Mouse (Mus musculus): ENCODE measurements around the gene Rasl11b.

- no peak for TF ChIP-seq CTCF (conservative IDR thresholded peaks at IDR 0.05; ENCODE audit: low read length)
- TF ChIP-seq POU5F1 (IDR thresholded peaks at IDR 0.05; ENCODE audit: borderline replicate concordance, low read length), result no peak
- TF ChIP-seq NANOG (IDR thresholded peaks at IDR 0.05; ENCODE audit: borderline replicate concordance, low read length), result no peak
Observed at GRCm38 (mm10) chr5:74222626-74223025, 27.5 kb downstream of the Rasl11b start.

Data from E14TG2a.4 (cell line).